Mouse (Mus musculus) CD4-positive, CD25-positive, alpha-beta regulatory T cell, adult 2 months (primary cell): ENCODE measurements around the gene Midn.
A peak's percentile ranks its signal among the peaks of the same experiment; 100 is the strongest.

ENCODE experiments used
- DNase-seq: peaks from one replicate; pipeline ENCODE4 v3.0.0-alpha.2; 2012; ENCODE audit warnings: low read depth, low spot score

The Midn gene

GRCm38 (mm10) chr10:80143664-80144063, 4.4 kb upstream of the Midn start:
- DNase-seq: no peak

DNA sequence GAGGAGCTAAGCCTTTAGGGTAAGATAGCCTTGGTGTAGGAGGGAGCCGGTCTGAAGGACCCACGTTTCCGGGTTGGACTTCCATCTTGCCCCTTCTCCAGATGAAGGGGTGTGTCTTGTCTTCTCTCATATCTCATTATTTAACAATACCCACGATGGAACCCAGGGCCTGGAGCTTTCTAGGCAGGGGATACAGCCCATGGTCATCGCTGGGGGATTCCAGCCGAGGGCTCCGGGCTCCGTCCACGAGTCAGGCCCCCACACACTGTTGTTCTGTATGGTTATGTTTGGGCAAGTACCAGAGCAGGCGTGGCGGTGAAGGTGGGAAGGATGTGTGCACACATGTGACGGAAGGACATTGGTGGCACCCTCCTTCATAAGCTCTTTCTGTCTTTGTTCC, 3.9 kb upstream of the Midn start:
- no peak for DNase-seq

GRCm38 (mm10) chr10:80144864-80145838, 2.9 kb upstream of the Midn start:
- peak; percentile 86 for DNase-seq

DNA sequence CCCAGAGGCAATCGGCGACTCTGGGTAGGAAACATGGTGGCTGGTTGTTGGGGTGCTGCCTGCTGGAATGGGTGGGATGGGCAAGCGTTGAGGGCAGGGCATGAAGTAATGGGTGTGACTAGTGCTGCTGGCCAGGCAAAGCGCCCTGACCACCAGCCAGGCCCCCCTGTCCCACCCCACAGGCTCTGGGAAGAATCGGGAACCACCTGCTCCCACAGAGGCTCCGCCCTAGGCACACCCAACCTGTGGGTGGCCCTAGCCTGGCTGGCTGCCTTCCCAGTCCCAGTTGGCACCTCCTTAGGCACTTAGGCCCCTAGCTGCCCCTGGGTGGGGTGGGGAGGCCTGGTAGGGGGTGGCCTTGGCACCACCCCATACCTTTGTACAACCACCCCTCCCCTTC, 2.2 kb upstream of the Midn start:
- no peak for DNase-seq

GRCm38 (mm10) chr10:80146568-80147011, 1.5 kb upstream of the Midn start:
- DNase-seq: peak; percentile 16

- DNase-seq: peak; percentile 24
These were observed 840 bp upstream of the Midn start for GRCm38 (mm10) chr10:80147146-80147718.

DNA sequence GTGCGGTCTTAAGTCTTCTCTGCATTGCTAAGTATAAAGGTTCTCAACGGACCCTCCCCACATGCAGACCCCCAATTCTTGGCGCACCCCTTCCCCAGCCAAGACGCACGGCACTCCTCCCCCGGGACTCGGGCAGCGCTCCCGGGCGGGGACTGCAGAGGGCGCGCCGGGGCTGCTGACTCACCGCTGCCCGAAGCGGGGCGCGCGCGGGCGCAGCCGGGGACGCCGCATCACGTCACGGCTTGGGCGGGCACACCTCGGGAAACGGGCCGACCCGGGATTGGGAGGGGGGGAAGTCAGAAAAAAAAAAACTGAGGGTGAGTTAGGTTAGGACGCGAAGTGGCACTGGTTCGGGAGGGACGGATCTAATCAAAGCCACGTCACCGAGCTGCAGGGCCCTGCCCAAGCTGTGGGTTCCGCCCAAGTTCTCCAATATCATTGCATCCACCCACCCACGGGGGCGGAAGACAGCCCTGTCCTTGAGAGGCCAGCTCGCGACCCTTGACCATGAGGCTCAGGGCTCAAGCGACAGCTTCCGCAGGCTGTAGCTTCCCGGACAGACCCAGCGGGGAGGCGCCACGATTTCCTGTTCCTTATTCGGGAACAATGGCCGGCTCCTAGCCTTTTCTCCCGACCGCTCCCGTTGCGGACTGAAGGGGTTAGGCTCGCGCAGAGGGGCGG, 678 bp downstream of the Midn start:
- DNase-seq: peak; percentile 96

DNA sequence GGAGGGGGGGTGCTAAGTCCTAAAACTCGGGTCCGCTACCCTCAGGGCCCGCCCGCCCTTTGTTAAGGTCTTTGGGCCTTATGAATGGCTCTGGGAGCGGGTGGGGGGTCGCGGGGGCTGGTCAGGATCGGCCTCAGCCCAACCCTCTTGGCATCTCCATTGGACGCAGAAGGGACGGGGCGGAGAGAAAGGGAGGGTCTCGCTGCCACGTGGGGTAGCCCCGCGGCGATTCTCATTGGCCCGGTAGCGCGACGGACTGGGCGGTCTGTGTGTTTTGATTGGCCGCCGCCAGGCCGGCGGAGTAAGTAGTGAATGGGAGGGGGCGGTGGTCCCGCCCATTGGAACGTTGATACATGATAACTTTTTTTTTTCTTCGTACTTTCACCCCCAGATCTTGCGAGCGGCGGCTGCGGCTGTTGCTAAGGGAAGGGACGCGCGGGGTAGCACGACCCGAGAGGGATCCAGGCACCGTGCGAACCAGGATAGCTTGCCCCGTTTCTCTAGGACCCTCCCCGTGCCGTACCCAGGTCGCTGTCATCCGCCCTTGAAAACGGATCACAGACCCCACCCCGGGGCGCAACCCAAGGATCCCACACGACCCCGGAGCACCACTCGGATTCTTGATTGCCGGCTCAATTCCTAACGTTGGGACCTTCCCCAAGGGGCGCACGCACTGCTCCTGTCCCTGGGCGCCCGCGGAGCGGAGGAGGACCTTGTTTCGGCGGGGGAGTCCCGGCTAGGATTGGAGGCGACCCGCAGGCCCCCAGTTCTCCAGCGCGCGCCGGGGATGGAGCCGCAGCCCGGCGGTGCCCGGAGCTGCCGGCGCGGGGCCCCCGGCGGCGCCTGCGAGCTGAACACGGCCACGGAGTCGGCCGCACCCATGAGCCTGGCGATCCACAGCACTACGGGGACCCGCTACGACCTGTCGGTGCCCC, 1.5 kb downstream of the Midn start:
- peak; percentile 99 for DNase-seq

GRCm38 (mm10) chr10:80150226-80151210, 2.4 kb downstream of the Midn start:
- DNase-seq: peak; percentile 75

DNA sequence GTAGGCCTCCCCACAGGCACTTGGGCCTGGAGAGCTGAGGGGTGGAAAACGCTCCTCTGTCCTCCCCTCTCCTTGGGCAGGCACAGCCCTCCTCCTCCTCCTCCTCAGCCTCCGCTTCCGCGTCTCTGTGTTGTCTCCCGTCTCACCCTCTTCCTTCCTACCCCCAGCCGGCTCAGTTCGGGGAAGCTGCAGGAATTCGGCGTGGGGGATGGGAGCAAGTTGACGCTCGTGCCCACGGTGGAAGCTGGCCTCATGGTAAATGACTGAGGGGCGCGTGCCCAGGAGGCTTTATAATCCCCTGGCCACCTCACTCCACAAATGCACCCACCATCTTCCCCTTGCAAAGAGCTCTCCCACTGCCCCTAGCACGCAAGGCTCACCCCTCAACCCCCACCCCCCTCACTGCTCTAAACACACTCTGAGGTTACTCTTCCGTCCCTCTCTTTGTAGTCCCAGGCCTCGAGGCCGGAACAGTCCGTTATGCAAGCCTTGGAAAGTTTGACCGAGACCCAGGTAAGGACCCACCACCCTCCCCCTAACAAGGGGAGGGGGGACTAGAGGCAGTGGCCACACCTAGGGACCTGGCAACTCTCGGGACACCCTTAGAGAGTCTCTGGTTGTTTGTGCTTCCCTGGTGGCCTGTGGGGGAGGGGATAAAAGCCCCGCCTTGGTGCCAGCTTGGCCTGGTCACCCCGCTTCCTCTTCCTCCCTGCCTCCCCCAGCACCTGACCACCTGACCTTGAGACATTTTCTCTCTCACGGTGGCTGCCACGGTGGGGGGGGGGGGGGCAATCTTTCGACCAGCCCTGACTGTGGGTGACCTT, 3.4 kb downstream of the Midn start:
- peak; percentile 62 for DNase-seq

DNA sequence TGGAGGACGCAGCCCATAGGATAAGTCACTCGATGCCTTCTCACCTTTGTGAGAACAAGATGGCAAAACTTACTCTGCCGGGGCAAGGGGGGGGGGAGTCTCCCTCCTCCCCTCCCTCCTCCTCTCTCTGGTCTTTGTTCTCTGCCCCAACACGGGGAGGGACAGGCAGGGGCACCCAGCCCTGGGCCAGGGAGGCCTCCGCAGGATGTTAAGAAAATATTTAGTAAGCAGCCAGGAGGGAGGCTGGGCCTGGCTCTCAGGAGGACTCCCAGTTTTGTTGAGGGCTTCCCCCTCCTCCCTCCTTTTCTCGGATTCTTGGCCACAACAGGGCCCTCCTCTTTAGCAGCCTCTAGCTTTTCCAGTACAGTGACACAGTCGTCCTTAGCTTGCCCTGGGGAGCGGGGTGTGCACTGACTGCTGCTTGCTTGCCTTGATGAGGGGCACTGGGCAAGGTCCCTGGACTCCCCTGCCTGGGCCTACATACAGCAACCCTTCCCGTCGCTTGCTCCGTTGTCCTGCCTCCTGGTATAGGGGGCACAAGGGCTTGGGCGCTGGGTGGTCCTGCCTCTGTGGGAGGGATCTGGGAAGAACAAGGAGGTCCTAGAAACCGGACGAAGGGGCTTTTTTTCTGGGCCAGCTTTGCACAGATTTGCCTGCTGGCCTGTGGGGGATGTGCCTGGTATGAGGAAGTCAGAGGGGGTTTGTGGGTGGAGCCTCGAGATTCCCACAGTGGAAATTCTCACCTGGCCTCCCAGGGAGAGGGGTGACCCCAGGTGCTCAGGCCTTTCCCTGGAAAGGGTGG, 4.2 kb downstream of the Midn start:
- DNase-seq: peak; percentile 73

DNA sequence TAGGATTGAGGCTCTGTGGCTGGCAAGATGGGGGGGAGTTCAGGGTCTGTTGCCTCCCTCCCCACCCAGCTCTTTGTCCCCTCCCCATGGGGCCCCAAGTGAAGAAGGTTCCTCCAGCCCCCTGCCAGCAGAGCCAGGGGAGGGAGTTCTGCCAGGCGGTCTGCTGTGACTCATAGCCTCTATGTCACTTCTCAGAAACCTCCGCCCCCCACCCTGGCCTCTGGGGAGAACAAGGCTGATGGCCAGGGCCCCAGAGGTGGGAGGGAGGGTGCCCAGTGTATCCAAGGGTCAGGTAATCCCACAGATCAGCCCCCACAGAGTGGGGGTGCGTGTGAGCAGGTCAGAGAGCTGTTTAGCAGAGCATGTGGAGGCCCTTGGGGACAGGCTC, 4.8 kb downstream of the Midn start:
- peak; percentile 45 for DNase-seq

- no peak for DNase-seq
These were observed 5.6 kb downstream of the Midn start for GRCm38 (mm10) chr10:80153713-80154112.

- DNase-seq: no peak
These were observed 6.3 kb downstream of the Midn start for GRCm38 (mm10) chr10:80154384-80154783.

- DNase-seq: no peak
These were observed 7.2 kb downstream of the Midn start for GRCm38 (mm10) chr10:80155277-80155676.

GRCm38 (mm10) chr10:80156002-80156751, 8.1 kb downstream of the Midn start:
- no peak for DNase-seq

DNA sequence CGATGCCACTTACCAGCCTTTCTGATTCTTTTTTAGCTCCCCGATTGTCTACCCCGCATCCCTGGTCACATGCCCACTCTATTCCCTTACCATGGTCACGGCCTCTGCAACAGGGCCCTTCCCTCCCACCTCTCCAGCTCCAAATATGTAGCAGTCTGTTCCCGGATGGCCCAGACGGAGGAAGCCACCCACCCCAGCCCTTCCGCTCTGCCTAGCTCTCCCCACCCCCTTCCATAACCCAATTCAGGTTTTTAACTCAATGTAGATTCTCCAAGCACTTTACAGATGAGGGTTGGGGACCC, 8.6 kb downstream of the Midn start:
- no peak for DNase-seq
